Mouse (Mus musculus) lung, postnatal 0 days (tissue): ENCODE measurements at regions not wholly inside any gene's neighbourhood (a gene's known extent, or its start where the extent isn't known, plus 50 kb on each side); places are given as distances from the start of the nearest gene placed in this dataset.
A peak's percentile ranks its signal among the peaks of the same experiment; 100 is the strongest.

Experiments used
- ATAC-seq: fragments of 200-750 bp; cut with Nextera tagmentation; 2 replicates; pipeline ENCODE4 v1.8.0; 2017; ENCODE audit warnings: moderate library complexity
- DNase-seq: peaks from one replicate; pipeline ENCODE4 v3.0.0-alpha.2; 2016; ENCODE audit warnings: low spot score
- H3K27ac ChIP-seq: fragments of 300-500 bp; sonication (generic); 2 replicates; pipeline ENCODE4 v1.5.1; 2014; ENCODE audit warnings: antibody characterized with exemption, mild to moderate bottlenecking, low read length, mixed read lengths
- H3K27me3 ChIP-seq: fragments of 300-500 bp; sonication (generic); replicated peaks from 2 replicates; pipeline ENCODE4 v1.6.1; 2014; ENCODE audit warnings: low read length, mixed read lengths; ENCODE audit not compliant: insufficient read depth
- H3K36me3 ChIP-seq: fragments of 300-500 bp; sonication (generic); 2 replicates; pipeline ENCODE4 v1.6.1; 2014; ENCODE audit warnings: low read length, mixed read lengths; ENCODE audit not compliant: insufficient read depth
- H3K4me1 ChIP-seq: fragments of 300-500 bp; sonication (generic); 2 replicates; pipeline ENCODE4 v1.6.1; 2014; ENCODE audit warnings: antibody characterized with exemption, low read depth, low read length, mixed read lengths; ENCODE audit not compliant: insufficient read depth
- H3K4me2 ChIP-seq: fragments of 300-500 bp; sonication (generic); replicated peaks from 2 replicates; pipeline ENCODE4 v1.6.1; 2014; ENCODE audit warnings: low read depth, mild to moderate bottlenecking, low read length, moderate library complexity, mixed read lengths
- H3K4me3 ChIP-seq: fragments of 300-500 bp; sonication (generic); 2 replicates; pipeline ENCODE4 v1.5.1; 2014; ENCODE audit warnings: low read depth, low read length
- H3K9ac ChIP-seq: fragments of 300-500 bp; sonication (generic); replicated peaks from 2 replicates; pipeline ENCODE4 v1.6.1; 2014; ENCODE audit warnings: low read depth, mild to moderate bottlenecking
- H3K9me3 ChIP-seq: fragments of 300-500 bp; sonication (generic); 2 replicates; pipeline ENCODE4 v1.6.1; 2016; ENCODE audit warnings: low read length, mixed read lengths
- CTCF ChIP-seq: IDR thresholded peaks from 2 replicates; pipeline ENCODE4 v1.5.1; 2016; ENCODE audit warnings: antibody characterized with exemption, mild to moderate bottlenecking
- EP300 ChIP-seq: IDR thresholded peaks from 2 replicates; pipeline ENCODE4 v1.6.1; 2016; ENCODE audit warnings: antibody characterized with exemption, mild to moderate bottlenecking, control low read depth
- WGBS: fragments of 180-500 bp; shearing (Covaris S2); extraction: QIAGEN DNeasy Blood & Tissue Kit; methylation state at CpG from one replicate; pipeline ENCODE4 v1.1.7; 2014; 5-methylcytosine and 5-hydroxymethylcytosine counted together

DNA sequence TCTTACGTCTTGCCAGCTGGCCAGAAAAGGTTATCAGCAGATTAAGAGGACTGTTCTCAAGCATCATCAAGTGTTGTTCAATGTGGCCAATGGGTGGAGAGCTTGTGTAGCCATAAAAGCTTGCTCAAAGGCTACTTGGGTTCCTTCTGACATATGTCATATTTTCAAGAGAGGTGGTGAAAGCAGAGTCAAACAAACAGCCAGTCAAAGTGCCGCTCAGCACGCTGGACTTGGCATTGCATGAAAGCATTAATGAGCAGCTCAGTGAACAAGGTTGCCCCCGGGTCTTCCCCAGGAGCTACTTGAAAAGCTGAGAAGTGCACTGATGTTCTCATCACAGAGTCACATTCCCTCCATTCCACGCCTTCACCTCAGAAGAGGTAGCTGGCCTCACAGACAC is 119.6 kb downstream of the Sox3 start:
- WGBS: 44% methylated on average over 5 of the region's 5 CpGs
- Histone ChIP-seq H3K4me2 (no peak overlapping the region), H3K9me3 (no peaks in the 10 kb centered on the region), H3K9ac (no peak overlapping the region), H3K36me3 (no peaks in the 10 kb centered on the region), H3K27ac (no peak overlapping the region), H3K4me3 (no peak overlapping the region), H3K27me3 (no peaks in the 10 kb centered on the region), H3K4me1 (no peaks in the 10 kb centered on the region)
- TF ChIP-seq CTCF (no peak), EP300 (no peak)
- ATAC-seq (peak; percentile 55), DNase-seq (peak; percentile 24)

DNA sequence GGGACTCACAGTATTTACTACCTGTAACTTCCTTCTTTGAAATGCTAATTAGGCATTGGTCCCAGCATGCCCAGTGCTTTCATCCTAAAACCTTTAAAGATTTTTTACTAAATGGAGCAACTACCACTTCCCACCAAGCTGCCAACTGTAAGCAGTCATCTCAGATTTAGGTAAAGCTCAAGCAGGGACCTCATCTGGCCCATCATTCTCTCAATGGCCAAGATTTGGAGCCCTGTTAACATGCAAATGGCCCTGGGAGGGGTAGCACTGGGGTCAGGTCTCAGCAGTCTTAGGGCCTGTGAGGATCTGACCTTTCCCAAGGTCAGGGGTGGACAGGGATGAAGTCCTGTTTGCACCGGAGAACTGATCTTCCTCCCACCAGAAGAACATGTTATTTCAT is 120.8 kb downstream of the Sox3 start:
- Histone ChIP-seq H3K9ac (no peak overlapping the region), H3K27ac (no peak overlapping the region), H3K4me2 (no peak overlapping the region), H3K27me3 (no peaks in the 10 kb centered on the region), H3K4me1 (no peaks in the 10 kb centered on the region), H3K4me3 (no peak overlapping the region), H3K36me3 (no peaks in the 10 kb centered on the region), H3K9me3 (no peaks in the 10 kb centered on the region)
- TF ChIP-seq EP300 (no peak), CTCF (no peak)
- DNase-seq: no peak
- WGBS: 44% methylated on average over 1 of the region's 1 CpGs
- no peak for ATAC-seq

DNA sequence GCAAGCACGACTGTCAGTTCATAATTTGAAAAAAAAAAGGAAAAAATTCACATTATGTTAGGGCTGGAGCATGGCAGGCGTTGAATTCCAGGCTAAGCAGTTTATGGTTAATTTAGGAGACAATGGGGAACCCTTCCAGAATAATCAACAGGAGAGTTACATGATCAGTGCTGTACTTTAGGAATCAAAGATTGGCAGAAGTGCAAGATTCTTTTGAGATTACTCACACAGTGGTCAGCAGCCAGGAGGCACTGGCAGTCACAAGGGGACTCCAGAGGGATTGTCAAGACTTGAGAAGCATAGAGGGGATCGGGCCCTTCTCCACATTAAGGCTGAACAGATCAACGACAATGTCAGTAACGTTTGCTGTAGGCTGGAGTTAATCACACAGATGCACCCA is 142.8 kb downstream of the Sox3 start:
- DNase-seq (no peak), ATAC-seq (no peak)
- Histone ChIP-seq H3K27me3 (no peaks in the 10 kb centered on the region), H3K9me3 (no peaks in the 10 kb centered on the region), H3K36me3 (no peaks in the 10 kb centered on the region), H3K9ac (no peak overlapping the region), H3K4me2 (no peak overlapping the region), H3K4me1 (no peaks in the 10 kb centered on the region), H3K27ac (no peak overlapping the region), H3K4me3 (no peak overlapping the region)
- TF ChIP-seq CTCF (no peak), EP300 (no peak)
- 57% methylated on average over 5 of the region's 5 CpGs for WGBS

DNA sequence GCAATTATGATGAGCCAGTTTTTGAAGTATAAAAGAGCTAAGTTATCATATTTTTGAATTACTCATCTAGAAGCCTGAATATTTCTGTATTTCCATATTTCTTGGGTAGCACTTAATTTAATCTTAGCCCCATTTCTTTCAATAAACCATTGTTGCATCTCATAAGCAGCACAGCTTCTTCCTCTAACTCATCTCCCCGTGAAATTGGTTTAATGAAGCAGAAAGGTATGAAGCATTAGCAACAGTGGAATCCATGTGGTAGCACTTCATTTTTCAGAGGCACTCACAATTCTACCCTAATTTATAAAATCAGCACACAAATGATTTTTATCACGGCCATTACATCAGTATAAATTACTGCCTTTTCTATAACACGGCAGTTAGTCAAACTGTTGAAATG is 149.3 kb downstream of the Sox3 start:
- Histone ChIP-seq H3K4me2 (no peak overlapping the region), H3K4me3 (no peak overlapping the region), H3K36me3 (no peaks in the 10 kb centered on the region), H3K4me1 (no peaks in the 10 kb centered on the region), H3K27me3 (no peaks in the 10 kb centered on the region), H3K9ac (no peak overlapping the region), H3K27ac (no peak overlapping the region), H3K9me3 (no peaks in the 10 kb centered on the region)
- no peak for TF ChIP-seq EP300
- TF ChIP-seq CTCF: no peak
- WGBS: 66% methylated on average over 3 of the region's 3 CpGs
- DNase-seq (no peak), ATAC-seq (no peak)

DNA sequence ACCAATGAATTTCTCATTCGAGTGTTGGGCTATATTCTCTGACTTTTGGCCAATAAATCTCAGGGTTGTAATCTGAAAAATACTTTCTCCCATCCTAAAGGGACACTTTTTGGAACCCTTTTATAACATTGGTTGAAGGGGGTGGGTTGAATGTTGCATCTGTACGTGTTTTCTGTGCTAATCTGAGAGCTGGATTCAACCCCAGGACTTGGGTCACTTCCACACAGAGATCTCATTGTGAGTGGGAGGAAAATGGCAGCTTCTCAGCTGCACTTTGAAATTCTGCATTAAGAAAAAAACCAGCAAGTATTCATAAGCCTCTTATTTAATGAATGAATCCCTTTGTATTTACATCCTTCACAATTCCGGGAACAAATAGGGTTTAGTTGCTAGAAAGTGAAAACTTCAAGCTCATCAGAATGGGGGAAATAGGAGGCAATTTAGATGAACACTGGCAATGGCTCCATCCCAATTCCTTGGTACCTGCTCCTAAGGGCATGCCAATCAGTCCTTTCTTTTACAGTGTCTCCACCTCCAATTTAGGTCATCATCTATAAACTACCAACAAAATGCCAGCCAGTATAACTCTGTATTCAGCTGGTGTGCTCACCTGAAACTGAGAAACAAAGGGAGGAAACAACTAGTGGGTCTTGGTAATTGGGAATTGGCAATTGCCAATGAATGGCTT is 150.1 kb downstream of the Sox3 start:
- Histone ChIP-seq H3K27me3 (no peaks in the 10 kb centered on the region), H3K27ac (no peak overlapping the region), H3K4me3 (no peak overlapping the region), H3K9me3 (no peaks in the 10 kb centered on the region), H3K9ac (no peak overlapping the region), H3K4me2 (no peak overlapping the region), H3K4me1 (no peaks in the 10 kb centered on the region), H3K36me3 (no peaks in the 10 kb centered on the region)
- TF ChIP-seq CTCF (no peak), EP300 (no peak)
- DNase-seq: no peak
- no peak for ATAC-seq
- 57% methylated on average over 3 of the region's 3 CpGs for WGBS

DNA sequence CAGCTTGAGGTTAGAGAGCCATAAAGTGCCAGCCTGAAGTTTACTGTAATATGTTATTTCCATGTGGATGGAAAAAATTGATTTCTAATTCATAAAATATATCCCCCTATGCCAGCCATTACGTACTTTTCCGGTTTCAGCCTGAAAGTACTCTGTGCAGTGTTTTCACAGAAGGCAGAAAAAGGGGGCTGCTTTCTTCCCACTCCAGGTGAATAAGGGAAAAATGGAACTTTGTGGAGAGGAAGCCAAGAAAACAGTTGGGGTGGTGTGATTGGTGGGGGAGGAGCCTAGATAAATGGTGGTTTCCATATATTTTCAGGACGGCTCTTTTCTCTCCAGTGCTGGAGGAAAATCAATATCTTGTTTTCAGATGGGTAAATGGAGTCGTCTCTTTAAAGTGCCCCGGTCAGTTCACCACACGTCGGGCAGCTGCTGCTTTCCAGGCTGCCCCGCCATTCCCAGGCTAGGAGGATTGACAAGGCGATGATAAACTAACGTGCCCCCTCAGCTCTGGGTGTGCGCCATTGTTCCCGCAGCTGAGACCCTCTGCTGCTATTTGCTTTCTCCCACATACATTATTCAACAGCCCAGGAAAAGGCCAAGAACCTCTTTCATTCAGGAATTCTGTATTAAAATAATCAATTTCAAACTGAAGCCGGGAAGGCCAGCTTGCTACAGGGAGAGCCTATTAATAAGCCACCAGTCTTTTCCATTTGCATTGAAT is 127.1 kb upstream of the Atp11c start:
- 41% methylated on average over 13 of the region's 13 CpGs for WGBS
- ATAC-seq (no peak), DNase-seq (no peak)
- TF ChIP-seq EP300 (no peak), CTCF (no peak)
- no peaks in the 10 kb centered on the region for H3K9me3 ChIP-seq
- H3K4me3 ChIP-seq: no peak overlapping the region
- no peak overlapping the region for H3K9ac ChIP-seq
- no peaks in the 10 kb centered on the region for H3K4me1 ChIP-seq
- H3K36me3 ChIP-seq: no peaks in the 10 kb centered on the region
- H3K27me3 ChIP-seq: no peaks in the 10 kb centered on the region
- H3K4me2 ChIP-seq: no peak overlapping the region
- no peak overlapping the region for H3K27ac ChIP-seq
